Comparison of ENCODE assay signal across 19 mouse cellular contexts in the genomic region with DNA sequence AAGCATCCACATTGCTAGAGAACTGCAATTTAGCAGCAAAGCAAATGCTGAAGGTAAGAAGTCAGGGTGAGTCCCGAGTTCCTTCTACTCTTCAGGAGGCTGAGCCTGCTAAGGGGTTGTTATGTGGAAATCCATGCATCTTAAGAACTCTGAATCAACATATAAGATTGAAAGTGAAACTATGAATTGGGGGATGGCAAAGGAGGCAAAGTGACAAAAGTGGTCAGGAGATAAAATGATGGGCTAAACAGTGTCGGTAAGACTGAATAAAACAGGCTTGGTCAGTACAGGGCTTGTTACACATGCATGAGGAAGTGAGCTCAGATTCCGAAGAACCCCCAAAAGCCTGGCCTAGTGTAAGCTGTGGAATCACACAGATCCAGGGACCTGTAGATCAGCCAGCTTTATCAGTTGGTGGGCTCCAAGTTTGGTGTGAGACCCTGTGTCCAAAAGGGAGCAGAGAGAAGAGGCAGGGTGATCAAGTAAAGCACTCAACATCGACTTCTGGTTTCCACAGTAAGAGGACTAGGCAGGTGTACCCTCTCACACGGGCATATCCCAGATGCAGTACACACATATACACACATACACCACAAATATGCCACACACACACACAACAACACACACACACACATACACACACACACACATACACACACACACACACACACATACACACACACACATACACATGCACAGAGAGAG.
"Had no signal": no experiment of that assay in that cellular context is flagged by ENCODE, and none has a peak within 500 bp of the region (broad histone marks: within the 10 kb centered on the region; RNA-seq: fewer than 3 reads in every experiment).

No protein-coding gene starts in this region.

- ATAC-seq: intestine, postnatal 0 days; liver, postnatal 0 days; midbrain, embryonic 15.5 days had no signal

- H3K36me3 ChIP-seq: limb, embryonic 12.5 days; liver, embryonic 13.5 days; lung, embryonic 15.5 days; midbrain, embryonic 15.5 days; neural tube, embryonic 13.5 days; stomach, embryonic 15.5 days had no signal

- H3K4me3 ChIP-seq: limb, embryonic 12.5 days; liver, embryonic 13.5 days; lung, embryonic 15.5 days; midbrain, embryonic 15.5 days; neural tube, embryonic 13.5 days; stomach, embryonic 15.5 days had no signal

- H3K9me3 ChIP-seq: limb, embryonic 12.5 days; liver, embryonic 13.5 days; lung, embryonic 15.5 days; midbrain, embryonic 15.5 days; neural tube, embryonic 13.5 days; stomach, embryonic 15.5 days had no signal

- H3K9ac ChIP-seq: limb, embryonic 12.5 days; liver, embryonic 13.5 days; liver, postnatal 0 days; lung, embryonic 15.5 days; midbrain, embryonic 15.5 days; neural tube, embryonic 13.5 days; stomach, embryonic 15.5 days had no signal

- H3K4me2 ChIP-seq: limb, embryonic 12.5 days; liver, embryonic 13.5 days; lung, embryonic 15.5 days; midbrain, embryonic 11.5 days; midbrain, embryonic 15.5 days; neural tube, embryonic 13.5 days; stomach, embryonic 15.5 days had no signal

- DNase-seq: kidney, adult 8-10 months; kidney, postnatal 25 days; layer of hippocampus, postnatal 36 days; liver; liver, embryonic 13.5 days; liver, postnatal 0 days; lung, postnatal 14 days; right cerebral cortex, adult 18-20 months; spleen, adult 18-20 months; thymus, adult 2 months; thymus, postnatal 25 days had no signal

- H3K27me3 ChIP-seq: limb, embryonic 12.5 days; liver, embryonic 13.5 days; lung, embryonic 15.5 days; midbrain, embryonic 15.5 days; neural tube, embryonic 13.5 days; stomach, embryonic 15.5 days had no signal

- H3K27ac ChIP-seq: limb, embryonic 12.5 days; liver, embryonic 13.5 days; lung, embryonic 15.5 days; macrophage; midbrain, embryonic 15.5 days; neural tube, embryonic 13.5 days; stomach, embryonic 15.5 days had no signal

- H3K4me1 ChIP-seq: limb, embryonic 12.5 days; liver, embryonic 13.5 days; lung, embryonic 15.5 days; midbrain, embryonic 15.5 days; neural tube, embryonic 13.5 days; stomach, embryonic 15.5 days had no signal
